Comparison of ENCODE assay signal across 29 mouse cellular contexts in the genomic region with DNA sequence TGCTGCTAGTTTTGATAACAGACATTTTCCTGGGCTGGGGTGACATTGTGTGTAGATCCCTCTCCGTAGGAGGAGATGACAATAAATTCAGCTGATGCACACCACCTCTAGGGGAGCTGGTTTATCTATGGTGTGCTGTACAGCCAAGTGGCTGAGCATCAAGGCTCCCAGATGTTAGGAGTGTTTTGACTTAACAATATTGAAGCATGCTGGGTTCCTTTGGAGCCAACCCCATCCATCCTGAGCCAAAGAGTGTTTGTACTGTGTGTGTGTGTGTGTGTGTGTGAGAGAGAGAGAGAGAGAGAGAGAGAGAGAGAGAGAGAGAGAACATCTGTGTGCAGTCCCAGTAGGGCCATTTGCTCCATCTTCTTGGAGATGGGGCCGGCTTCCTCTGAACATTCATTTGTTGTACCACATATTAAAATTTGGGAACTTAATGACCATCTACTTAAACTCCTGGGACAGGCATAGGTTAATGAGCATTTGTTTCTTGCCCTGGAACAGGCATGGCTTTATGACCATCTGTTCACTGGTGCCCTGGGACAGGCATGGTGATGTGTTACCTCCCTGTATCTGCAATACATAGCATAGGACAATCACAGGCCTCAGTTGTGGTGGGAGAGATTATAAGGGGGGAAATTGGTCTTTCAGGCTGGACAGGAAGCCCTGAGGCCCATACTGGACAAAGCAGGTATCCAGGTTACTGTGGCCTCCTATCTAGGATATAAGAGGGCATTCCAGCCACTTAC. TPM values are rescaled to one million over a fixed set of nuclear protein-coding genes. Genes with fewer than 3 reads are reported as not detected.
"Had no signal": no experiment of that assay in that cellular context is flagged by ENCODE, and none has a peak within 500 bp of the region (broad histone marks: within the 10 kb centered on the region; RNA-seq: fewer than 3 reads in every experiment).

No protein-coding gene starts in this region.

- H3K9ac ChIP-seq: limb, embryonic 12.5 days; limb, embryonic 15.5 days; liver, embryonic 14.5 days; liver, postnatal 0 days; lung, embryonic 14.5 days; midbrain, embryonic 12.5 days; stomach, embryonic 15.5 days had no signal

- H3K27ac ChIP-seq: limb, embryonic 12.5 days; limb, embryonic 15.5 days; liver, embryonic 14.5 days; macrophage; midbrain, embryonic 12.5 days; stomach, embryonic 15.5 days had no signal

- DNase-seq: kidney, adult 18-20 months; kidney, adult 9 months; kidney, postnatal 14 days; kidney, postnatal 4 days; left cerebral cortex, postnatal 4 days; liver, postnatal 0 days; lung, embryonic 14.5 days; right cerebral cortex, postnatal 4 days; spleen, adult 18-20 months; thymus, adult 18-20 months; thymus, postnatal 36 days had no signal

- H3K27me3 ChIP-seq: limb, embryonic 12.5 days; limb, embryonic 15.5 days; midbrain, embryonic 12.5 days; stomach, embryonic 15.5 days had no signal

- ATAC-seq: liver, postnatal 0 days; lung, postnatal 0 days; midbrain, embryonic 16.5 days had no signal

- H3K4me2 ChIP-seq: limb, embryonic 12.5 days; limb, embryonic 15.5 days; liver, embryonic 11.5 days; lung, embryonic 14.5 days; midbrain, embryonic 12.5 days; stomach, embryonic 15.5 days had no signal

- H3K4me3 ChIP-seq: limb, embryonic 12.5 days; limb, embryonic 15.5 days; midbrain, embryonic 12.5 days; stomach, embryonic 15.5 days had no signal

- H3K4me1 ChIP-seq: limb, embryonic 12.5 days; limb, embryonic 15.5 days; midbrain, embryonic 12.5 days; stomach, embryonic 15.5 days had no signal

- H3K9me3 ChIP-seq: limb, embryonic 15.5 days; midbrain, embryonic 12.5 days; stomach, embryonic 15.5 days had no signal

- H3K36me3 ChIP-seq: limb, embryonic 12.5 days; limb, embryonic 15.5 days; midbrain, embryonic 12.5 days; stomach, embryonic 15.5 days had no signal

RNA-seq across cellular contexts. Expression of a gene that starts 7.3 kb away (rescaled TPM):
- total RNA-seq: layer of hippocampus, adult 18-20 months; layer of hippocampus, postnatal 14 days; left cerebral cortex, postnatal 14 days; left cerebral cortex, postnatal 4 days had no signal
- polyA plus RNA-seq: limb, embryonic 12.5 days; lung, embryonic 14.5 days; macrophage; midbrain, embryonic 12.5 days had no signal

RNA-seq across cellular contexts. Expression of a gene that starts 15.4 kb away (rescaled TPM):
- total RNA-seq: layer of hippocampus, adult 18-20 months; layer of hippocampus, postnatal 14 days; left cerebral cortex, adult 8-10 months; left cerebral cortex, postnatal 14 days; left cerebral cortex, postnatal 4 days; megakaryocyte, adult 5-6 weeks; neutrophil, adult 5-6 weeks had no signal
- polyA plus RNA-seq: lung, embryonic 14.5 days; lung, postnatal 0 days; macrophage; midbrain, embryonic 12.5 days; midbrain, embryonic 16.5 days; testis, adult 2 months had no signal

RNA-seq across cellular contexts. Expression of a gene that starts 16.7 kb away (rescaled TPM):
- total RNA-seq: layer of hippocampus, adult 18-20 months; layer of hippocampus, postnatal 14 days; left cerebral cortex, adult 8-10 months; left cerebral cortex, postnatal 14 days; left cerebral cortex, postnatal 4 days; megakaryocyte, adult 5-6 weeks; neutrophil, adult 5-6 weeks had no signal
- polyA plus RNA-seq: kidney, embryonic 16.5 days; limb, embryonic 12.5 days; limb, embryonic 15.5 days; liver, embryonic 11.5 days; liver, embryonic 14.5 days; liver, postnatal 0 days; lung, embryonic 14.5 days; lung, postnatal 0 days; macrophage; midbrain, embryonic 12.5 days; midbrain, embryonic 16.5 days; stomach, embryonic 15.5 days; urinary bladder, adult 2 months had no signal
